Mouse (Mus musculus) myocyte (in vitro differentiated cells): Measurements from ENCODE around the gene Gsdmc4. TPM values are rescaled to one million over a fixed set of nuclear protein-coding genes. Genes with fewer than 3 reads are reported as not detected.
"Not testable (repeated sequence)": the region's sequence is repeated elsewhere in the genome, so short reads cannot be mapped to it uniquely, and the experiment has no call there.

Experiments used
- H3K27me3 ChIP-seq: one replicate; pipeline ENCODE4 v1.6.1; 2011; ENCODE audit not compliant: control insufficient read depth, insufficient read depth, insufficient read length
- H3K36me3 ChIP-seq: one replicate; pipeline ENCODE4 v1.6.1; 2011; ENCODE audit not compliant: control insufficient read depth, insufficient read depth
- H3K4me2 ChIP-seq: one replicate; pipeline ENCODE4 v1.6.1; 2011; ENCODE audit warnings: low read depth, control low read depth
- H3K4me3 ChIP-seq: one replicate; pipeline ENCODE4 v1.5.1; 2011; ENCODE audit warnings: mild to moderate bottlenecking, control low read depth, moderate library complexity
- H3K79me2 ChIP-seq: one replicate; pipeline ENCODE4 v1.6.1; 2011; ENCODE audit not compliant: control insufficient read depth, insufficient read depth
- H3ac ChIP-seq: one replicate; pipeline ENCODE4 v1.6.1; 2011; ENCODE audit not compliant: control insufficient read depth, insufficient read length
- CEBPB ChIP-seq: IDR thresholded peaks from 2 replicates; pipeline ENCODE4 v1.6.1; 2011; ENCODE audit warnings: mild to moderate bottlenecking, moderate library complexity; ENCODE audit not compliant: poor library complexity, insufficient read depth, severe bottlenecking
- E2F4 ChIP-seq: IDR thresholded peaks from one replicate; pipeline ENCODE4 v1.6.1; 2011; ENCODE audit warnings: mild to moderate bottlenecking, control low read depth, moderate library complexity; ENCODE audit not compliant: insufficient read depth
- MAX ChIP-seq: IDR thresholded peaks from one replicate; pipeline ENCODE4 v1.6.1; 2011; ENCODE audit warnings: low read depth, mild to moderate bottlenecking, control low read depth
- MYOD1 ChIP-seq, 3 experiments: IDR thresholded peaks; one replicate each; pipeline ENCODE4 v1.6.1; 2011; ENCODE audit warnings: control low read depth in 2 of 3, low read depth in 2 of 3, mild to moderate bottlenecking in 2 of 3, moderate library complexity in 1 of 3; ENCODE audit not compliant: insufficient read length in 2 of 3, control insufficient read depth in 1 of 3
- MYOG ChIP-seq, 3 experiments: IDR thresholded peaks; one replicate each; pipeline ENCODE4 v1.6.1; 2011; ENCODE audit warnings: control low read depth in 2 of 3, low read depth in 2 of 3, mild to moderate bottlenecking in 2 of 3; ENCODE audit not compliant: insufficient read length in 2 of 3, control insufficient read depth in 1 of 3, insufficient read depth in 1 of 3
- POLR2A ChIP-seq: IDR thresholded peaks from one replicate; pipeline ENCODE4 v1.6.1; 2011; ENCODE audit warnings: low read depth, mild to moderate bottlenecking, control low read depth, moderate library complexity; ENCODE audit not compliant: insufficient read length
- POLR2AphosphoS2 ChIP-seq: IDR thresholded peaks from one replicate; pipeline ENCODE4 v1.6.1; 2011; ENCODE audit warnings: low read depth, control low read depth; ENCODE audit not compliant: insufficient read length
- REST ChIP-seq: IDR thresholded peaks from one replicate; pipeline ENCODE4 v1.6.1; 2011; ENCODE audit warnings: mild to moderate bottlenecking, control low read depth, moderate library complexity; ENCODE audit not compliant: insufficient read depth, insufficient read length
- SRF ChIP-seq: IDR thresholded peaks from one replicate; pipeline ENCODE4 v1.6.1; 2011; ENCODE audit warnings: low read depth; ENCODE audit not compliant: control insufficient read depth, insufficient read length
- TCF12 ChIP-seq: IDR thresholded peaks from one replicate; pipeline ENCODE4 v1.6.1; 2011; ENCODE audit warnings: mild to moderate bottlenecking, control low read depth; ENCODE audit not compliant: poor library complexity, insufficient read depth, severe bottlenecking
- TCF3 ChIP-seq: IDR thresholded peaks from one replicate; pipeline ENCODE4 v1.6.1; 2011; ENCODE audit warnings: low read depth, control low read depth; ENCODE audit not compliant: insufficient read length
- USF1 ChIP-seq: IDR thresholded peaks from one replicate; pipeline ENCODE4 v1.6.1; 2011; ENCODE audit warnings: low read depth, mild to moderate bottlenecking, control low read depth, moderate library complexity
- polyA plus RNA-seq: library from polyadenylated mRNA; unstranded; fragments of >200 nt; fragmentation: generic; extraction: Trizol; gene quantifications from one replicate; pipeline ENCODE4 v1.2.1, GENCODE M21; 2012; ENCODE audit warnings: missing spikeins

The Gsdmc4 gene
- polyA plus RNA-seq = 0.06 TPM

GRCm38 (mm10) chr15:63912197-63912596 is at the start of gene Gsdmc4:
Gene Gsdmc4, minus strand, starts transcription at chr15:63912297.
- H3K36me3 ChIP-seq, H3K4me2 ChIP-seq, H3K79me2 ChIP-seq: not testable (repeated sequence)

GRCm38 (mm10) chr15:63960542-63960941 is 48.4 kb upstream of the Gsdmc4 start:
- no peaks in the 10 kb centered on the region for H3K27me3 ChIP-seq
- H3K4me3 ChIP-seq = no peak overlapping the region
- no peak for TF ChIP-seq REST
- no peak for TF ChIP-seq MYOD1 (IDR thresholded peaks at IDR 0.05; ENCODE audit: control insufficient read depth in 1 of 3, insufficient read length in 2 of 3, low read depth in 2 of 3)
- TF ChIP-seq MAX = no peak
- no peak for TF ChIP-seq TCF12
- TF ChIP-seq E2F4 = no peak
- peak; percentile 53; the same call in 1 of the 2 replicates for TF ChIP-seq CEBPB
- no peak for TF ChIP-seq TCF3
- no peak overlapping the region for H3ac ChIP-seq
- peaks cover 10% of the 10 kb centered on the region for H3K79me2 ChIP-seq
- no peaks in the 10 kb centered on the region for H3K36me3 ChIP-seq
- H3K4me2 ChIP-seq = no peak overlapping the region

More at GRCm38 (mm10) chr15:63912197-63912596, at the start of gene Gsdmc4:
- not testable (repeated sequence) for H3K4me3 ChIP-seq, H3K27me3 ChIP-seq, H3ac ChIP-seq

DNA sequence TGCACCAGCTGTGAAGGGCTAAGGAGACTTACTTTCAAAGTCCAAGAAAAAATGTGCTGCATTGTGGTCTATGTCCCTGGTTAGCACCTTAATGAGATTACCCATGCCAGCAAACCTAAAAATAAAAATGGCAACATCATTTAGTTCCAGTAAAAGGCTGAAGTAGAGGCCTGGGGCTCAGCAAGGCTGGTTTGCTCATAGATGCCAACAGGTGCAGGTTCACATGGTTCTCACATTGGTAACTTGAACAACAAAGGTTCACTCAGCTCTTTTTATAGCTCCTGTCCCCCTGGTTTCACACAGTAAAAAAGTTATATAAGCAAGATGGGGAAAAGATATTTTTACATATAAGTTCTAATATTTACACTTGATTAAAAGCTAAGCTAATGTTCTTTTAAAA is 45.5 kb upstream of the Gsdmc4 start:
- no peaks in the 10 kb centered on the region for H3K27me3 ChIP-seq
- H3K79me2 ChIP-seq = peaks cover 10% of the 10 kb centered on the region
- no peak overlapping the region for H3ac ChIP-seq
- TF ChIP-seq MYOD1 (IDR thresholded peaks at IDR 0.05; ENCODE audit: control insufficient read depth in 1 of 3, insufficient read length in 2 of 3, low read depth in 2 of 3) (peak; percentile 54 to 86 (median 58)), TCF12 (peak; percentile 22), MAX (no peak), E2F4 (no peak), USF1 (no peak), POLR2AphosphoS2 (no peak), MYOG (IDR thresholded peaks at IDR 0.05; ENCODE audit: control insufficient read depth in 1 of 3, insufficient read depth in 1 of 3, insufficient read length in 2 of 3, low read depth in 2 of 3) (peak in 2 of 3 experiments; percentile 36 to 49), TCF3 (no peak), POLR2A (no peak), SRF (no peak), CEBPB (no peak), REST (no peak)
- H3K36me3 ChIP-seq = peaks cover 4% of the 10 kb centered on the region
- peak overlapping the region; percentile 2 for H3K4me2 ChIP-seq
- no peak overlapping the region for H3K4me3 ChIP-seq

DNA sequence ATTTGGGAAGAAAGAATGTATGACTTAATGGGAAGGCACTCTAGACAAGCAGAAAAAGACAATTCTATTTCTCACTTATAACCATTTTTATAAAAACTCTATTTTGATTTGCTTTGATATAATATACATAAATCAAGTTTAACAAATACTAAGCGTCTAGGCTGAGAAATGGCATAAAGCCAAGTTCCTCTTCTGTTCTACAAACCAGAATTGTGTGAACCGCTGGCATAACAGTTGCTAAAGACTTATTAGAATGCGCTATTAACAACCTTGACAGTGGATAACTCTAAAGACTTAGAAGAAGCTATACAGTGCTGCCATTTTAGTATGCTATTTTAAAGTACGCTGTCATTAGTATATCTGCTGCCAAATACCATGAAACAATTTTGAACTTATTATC is 41.2 kb upstream of the Gsdmc4 start:
- Histone ChIP-seq H3K27me3 (no peaks in the 10 kb centered on the region), H3K4me2 (no peak overlapping the region), H3K4me3 (no peak overlapping the region), H3K79me2 (no peaks in the 10 kb centered on the region), H3ac (no peak overlapping the region), H3K36me3 (peaks cover 12% of the 10 kb centered on the region)
- TF ChIP-seq REST (no peak), MYOD1 (IDR thresholded peaks at IDR 0.05; ENCODE audit: control insufficient read depth in 1 of 3, insufficient read length in 2 of 3, low read depth in 2 of 3) (no peak), SRF (no peak), TCF12 (no peak), MAX (no peak), MYOG (IDR thresholded peaks at IDR 0.05; ENCODE audit: control insufficient read depth in 1 of 3, insufficient read depth in 1 of 3, insufficient read length in 2 of 3, low read depth in 2 of 3) (no peak), USF1 (no peak), TCF3 (no peak), POLR2A (no peak), E2F4 (no peak), CEBPB (no peak), POLR2AphosphoS2 (no peak)

GRCm38 (mm10) chr15:63941221-63941620 is 29.1 kb upstream of the Gsdmc4 start:
- Histone ChIP-seq H3K4me3 (no peak overlapping the region), H3K79me2 (no peaks in the 10 kb centered on the region), H3K4me2 (no peak overlapping the region), H3ac (no peak overlapping the region), H3K27me3 (no peaks in the 10 kb centered on the region), H3K36me3 (peaks cover 65% of the 10 kb centered on the region)
- TF ChIP-seq TCF3 (no peak), SRF (no peak), USF1 (no peak), POLR2AphosphoS2 (no peak), REST (no peak), CEBPB (no peak)
